Mouse (Mus musculus): ENCODE measurements at regions not wholly inside any gene's neighbourhood (a gene's known extent, or its start where the extent isn't known, plus 50 kb on each side); places are given as distances from the start of the nearest gene placed in this dataset.

GRCm38 (mm10) chr16:66086499-66086898 lies 271.4 kb downstream of the Vgll3 start:
- DNase-seq = peak; percentile 44

GRCm38 (mm10) chr16:66092766-66093165 lies 277.7 kb downstream of the Vgll3 start:
- peak; percentile 4 for DNase-seq

- DNase-seq = no peak
Measured at GRCm38 (mm10) chr16:66095682-66096081, 280.6 kb downstream of the Vgll3 start.

- no peak for DNase-seq
Measured at GRCm38 (mm10) chr16:66117930-66118329, 302.9 kb downstream of the Vgll3 start.

GRCm38 (mm10) chr16:66137755-66138154 lies 322.7 kb downstream of the Vgll3 start:
- DNase-seq = no peak

- DNase-seq = no peak
Measured at GRCm38 (mm10) chr16:66144765-66145164, 329.7 kb downstream of the Vgll3 start.

GRCm38 (mm10) chr16:66145280-66145679 lies 330.2 kb downstream of the Vgll3 start:
- no peak for DNase-seq

GRCm38 (mm10) chr16:66168289-66168688 lies 353.2 kb downstream of the Vgll3 start:
- DNase-seq = no peak

- peak; percentile 38 for DNase-seq
Measured at GRCm38 (mm10) chr16:66190801-66191200, 375.7 kb downstream of the Vgll3 start.

GRCm38 (mm10) chr16:66201406-66201805 lies 386.3 kb downstream of the Vgll3 start:
- no peak for DNase-seq

All from retina, postnatal 1 day (tissue).